Mouse (Mus musculus): ENCODE measurements at regions not wholly inside any gene's neighbourhood (a gene's known extent, or its start where the extent isn't known, plus 50 kb on each side); places are given as distances from the start of the nearest gene placed in this dataset.

DNA sequence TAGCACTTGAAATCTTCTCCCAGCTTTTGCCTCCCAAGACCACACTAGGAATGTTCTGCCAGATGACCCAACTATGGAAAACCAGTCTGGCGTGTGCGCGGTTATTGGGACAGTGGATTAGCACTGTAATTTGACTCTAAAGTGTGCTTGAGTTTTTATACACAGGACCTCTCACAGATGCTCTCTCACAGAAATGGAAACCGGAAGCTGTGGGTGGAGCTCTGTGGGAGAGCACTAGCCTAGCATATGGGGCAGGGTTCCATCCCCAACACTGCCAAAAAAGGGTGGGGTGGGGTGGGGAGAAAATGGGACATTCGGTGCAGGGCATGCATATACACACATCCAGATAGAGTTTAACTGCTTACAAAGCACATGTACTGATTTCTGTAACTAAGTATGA is 61.7 kb upstream of the Hsd17b12 start:
- TF ChIP-seq CTCF (IDR thresholded peaks at IDR 0.05; ENCODE audit: control insufficient read depth, insufficient read depth, insufficient read length) (no peak), USF1 (IDR thresholded peaks at IDR 0.05; ENCODE audit: low read depth) (no peak)

All from C2C12 (cell line).